ENCODE assay signal across 8 mouse cellular contexts in the genomic region with DNA sequence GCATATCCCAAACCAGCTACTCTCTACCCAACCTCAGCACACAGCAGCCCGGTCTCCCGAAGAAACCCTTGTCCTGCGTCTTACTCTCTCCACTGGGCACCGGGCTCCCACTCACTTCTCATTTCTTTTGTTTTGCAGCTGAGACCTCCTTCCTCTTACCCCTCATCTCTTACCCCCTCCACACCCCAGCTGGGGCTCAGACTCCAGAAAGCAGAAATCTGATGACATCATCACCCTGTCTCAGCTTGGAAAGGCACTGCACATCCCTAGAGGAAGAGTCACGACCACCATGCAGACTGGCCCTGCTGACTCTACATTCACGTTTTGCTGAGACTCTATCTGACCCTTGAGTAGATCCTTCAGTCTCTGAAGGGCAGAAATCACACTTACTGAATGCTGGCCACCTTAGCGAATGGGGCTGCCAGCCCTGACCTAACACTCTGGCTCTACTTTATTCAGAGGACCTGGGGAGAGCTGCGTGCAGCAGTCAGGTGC. TPM values are rescaled to one million over a fixed set of nuclear protein-coding genes. Genes with fewer than 3 reads are reported as not detected.
DNase-seq lines count a peak whose midpoint lies in the region; ATAC-seq and TF ChIP-seq lines count a peak whose summit lies in the region.

No protein-coding gene starts in this region.

- H3K27me3 ChIP-seq in liver, adult 2 months (ENCODE audit: control insufficient read depth, insufficient read depth, low read length) = no peaks in the 10 kb centered on the region
- no peaks in the 10 kb centered on the region for H3K27me3 ChIP-seq in hindbrain, embryonic 16.5 days (replicated peaks; ENCODE audit: control insufficient read depth, insufficient read depth, low read length)
- no peaks in the 10 kb centered on the region; the same call in 1 of the 2 replicates for H3K27me3 ChIP-seq in midbrain, embryonic 13.5 days

- peak; percentile 19 for ATAC-seq in hindbrain, embryonic 16.5 days
- peak; percentile 57 for ATAC-seq in midbrain, embryonic 13.5 days

- no peak for TF ChIP-seq POLR2A in liver, adult 2 months (IDR thresholded peaks at IDR 0.05; ENCODE audit: extremely low read depth, insufficient read depth, low read length)
- TF ChIP-seq POLR2A in brain, embryonic 14.5 days (IDR thresholded peaks at IDR 0.05; ENCODE audit: borderline replicate concordance, extremely low read depth, insufficient read depth, insufficient read length, poor library complexity, severe bottlenecking) = no peak

- peak overlapping the region; percentile 87 for H3K9ac ChIP-seq in liver, adult 2 months (ENCODE audit: low read depth, low read length)
- H3K9ac ChIP-seq in hindbrain, embryonic 16.5 days (ENCODE audit: low read depth, low read length) = peak overlapping the region; percentile 84
- H3K9ac ChIP-seq in midbrain, embryonic 13.5 days (replicated peaks) = peak overlapping the region; percentile 72

- DNase-seq in liver, adult 2 months (ENCODE audit: extremely low read depth, low read depth, low spot score) = no peak
- DNase-seq in liver = no peak
- DNase-seq in brain, embryonic 14.5 days (ENCODE audit: low read depth) = peak; percentile 51
- DNase-seq in gastrocnemius, adult 8-10 months (ENCODE audit: low spot score in 2 of 2) = no peak
- DNase-seq in cerebellum, postnatal 10 days = no peak
- no peak for DNase-seq in ovary, postnatal 10 days (ENCODE audit: low spot score)

- peak overlapping the region; percentile 83 for H3K4me3 ChIP-seq in liver, adult 2 months (ENCODE audit: insufficient read depth, low read depth, low read length)
- peak overlapping the region; percentile 61 for H3K4me3 ChIP-seq in hindbrain, embryonic 16.5 days (ENCODE audit: low read length)
- H3K4me3 ChIP-seq in midbrain, embryonic 13.5 days (replicated peaks) = peak overlapping the region; percentile 53

- WGBS in liver, adult 2 months = 46% methylated on average over 8 of the region's 8 CpGs
- 27% methylated on average over 8 of the region's 8 CpGs for WGBS in hindbrain, embryonic 16.5 days
- WGBS in midbrain, embryonic 13.5 days = 28% methylated on average over 8 of the region's 8 CpGs

- peaks cover 8% of the 10 kb centered on the region; the same call in 1 of the 2 replicates for H3K79me2 ChIP-seq in liver, adult 2 months (ENCODE audit: control insufficient read depth, insufficient read depth, low read length)

- H3K4me2 ChIP-seq in hindbrain, embryonic 16.5 days (ENCODE audit: low read length) = peak overlapping the region; percentile 77
- peak overlapping the region; percentile 62 for H3K4me2 ChIP-seq in midbrain, embryonic 13.5 days (replicated peaks)

- H3K27ac ChIP-seq in liver, adult 2 months (replicated peaks; ENCODE audit: insufficient read depth, low read depth, low read length) = peak overlapping the region; percentile 61
- H3K27ac ChIP-seq in hindbrain, embryonic 16.5 days (ENCODE audit: low read depth, low read length) = peak overlapping the region; percentile 94
- peak overlapping the region; percentile 89 for H3K27ac ChIP-seq in midbrain, embryonic 13.5 days

- H3K4me1 ChIP-seq in liver, adult 2 months (ENCODE audit: control insufficient read depth, insufficient read depth, low read length) = peaks cover 37% of the 10 kb centered on the region
- peaks cover 25% of the 10 kb centered on the region for H3K4me1 ChIP-seq in hindbrain, embryonic 16.5 days (ENCODE audit: control insufficient read depth, insufficient read depth, low read depth, low read length)
- H3K4me1 ChIP-seq in midbrain, embryonic 13.5 days (replicated peaks) = peaks cover 32% of the 10 kb centered on the region

- no peaks in the 10 kb centered on the region for H3K9me3 ChIP-seq in hindbrain, embryonic 16.5 days (ENCODE audit: control insufficient read depth, low read length)
- no peaks in the 10 kb centered on the region for H3K9me3 ChIP-seq in midbrain, embryonic 13.5 days

- H3K36me3 ChIP-seq in liver, adult 2 months (ENCODE audit: control insufficient read depth, insufficient read depth, low read length) = peaks cover 9% of the 10 kb centered on the region; the same call in 1 of the 2 replicates
- H3K36me3 ChIP-seq in hindbrain, embryonic 16.5 days (ENCODE audit: control insufficient read depth, insufficient read depth, low read length) = peaks cover 11% of the 10 kb centered on the region
- H3K36me3 ChIP-seq in midbrain, embryonic 13.5 days = peaks cover 45% of the 10 kb centered on the region

- TF ChIP-seq CTCF in liver, adult 2 months (IDR thresholded peaks at IDR 0.05; ENCODE audit: low read depth, low read length) = no peak
- no peak for TF ChIP-seq CTCF in brain, embryonic 14.5 days (IDR thresholded peaks at IDR 0.05; ENCODE audit: borderline replicate concordance, extremely low read depth, insufficient read depth, insufficient read length)

RNA-seq across cellular contexts. Expression of a gene that starts 0.9 kb away (rescaled TPM):
- total RNA-seq in liver, adult 2 months (2014; rRNA removed) = 3.9 and 5.8 TPM in 2 replicates
- polyA plus RNA-seq in liver, adult 2 months (2012; rRNA removed) = 7.7 and 8.3 TPM in 2 replicates
- polyA plus RNA-seq in brain, embryonic 14.5 days (2012; rRNA removed) = 2.2 and 3.4 TPM in 2 replicates
- polyA plus RNA-seq in hindbrain, embryonic 16.5 days (2015; fragmentation: Nextera tagmentation; extraction: Ambion mirVana) = 3.0 and 4.2 TPM in 2 replicates
- 1.3 and 1.8 TPM in 2 replicates for polyA plus RNA-seq in midbrain, embryonic 13.5 days (2015; fragmentation: Nextera tagmentation; extraction: Ambion mirVana)
- 1 to 10 TPM; 3.4 to 4.5 (median 4.0) TPM for total RNA-seq in gastrocnemius, adult 8-10 months (2022)

RNA-seq across cellular contexts. Expression of a gene that starts 3.0 kb away (rescaled TPM):
- 2.9 and 6.6 TPM in 2 replicates for total RNA-seq in liver, adult 2 months (2014; rRNA removed)
- 4.2 and 4.6 TPM in 2 replicates for polyA plus RNA-seq in liver, adult 2 months (2012; rRNA removed)
- 4.2 and 5.3 TPM in 2 replicates for polyA plus RNA-seq in brain, embryonic 14.5 days (2012; rRNA removed)
- polyA plus RNA-seq in hindbrain, embryonic 16.5 days (2015; fragmentation: Nextera tagmentation; extraction: Ambion mirVana) = 13.5 and 14.5 TPM in 2 replicates
- 2.0 and 3.4 TPM in 2 replicates for polyA plus RNA-seq in midbrain, embryonic 13.5 days (2015; fragmentation: Nextera tagmentation; extraction: Ambion mirVana)
- total RNA-seq in gastrocnemius, adult 8-10 months (2022) = 1 to 10 TPM; 5.7 to 7.6 (median 6.3) TPM

RNA-seq across cellular contexts. Expression of a gene that starts 8.6 kb away (rescaled TPM):
- 26.4 and 40.2 TPM in 2 replicates for total RNA-seq in liver, adult 2 months (2014; rRNA removed)
- polyA plus RNA-seq in liver, adult 2 months (2012; rRNA removed) = 63.7 and 77.7 TPM in 2 replicates
- 31.8 and 38.6 TPM in 2 replicates for polyA plus RNA-seq in brain, embryonic 14.5 days (2012; rRNA removed)
- 84.0 and 86.8 TPM in 2 replicates for polyA plus RNA-seq in hindbrain, embryonic 16.5 days (2015; fragmentation: Nextera tagmentation; extraction: Ambion mirVana)
- 76.2 and 78.3 TPM in 2 replicates for polyA plus RNA-seq in midbrain, embryonic 13.5 days (2015; fragmentation: Nextera tagmentation; extraction: Ambion mirVana)
- total RNA-seq in gastrocnemius, adult 8-10 months (2022) = 10 to 100 TPM; 46.4 to 51.6 (median 50.3) TPM

RNA-seq across cellular contexts. Expression of a gene that starts 37.9 kb away (rescaled TPM):
- 5.6 and 9.0 TPM in 2 replicates for total RNA-seq in liver, adult 2 months (2014; rRNA removed)
- 3.6 and 4.5 TPM in 2 replicates for polyA plus RNA-seq in liver, adult 2 months (2012; rRNA removed)
- 144 and 153 TPM in 2 replicates for polyA plus RNA-seq in brain, embryonic 14.5 days (2012; rRNA removed)
- polyA plus RNA-seq in hindbrain, embryonic 16.5 days (2015; fragmentation: Nextera tagmentation; extraction: Ambion mirVana) = 49.5 and 55.5 TPM in 2 replicates
- polyA plus RNA-seq in midbrain, embryonic 13.5 days (2015; fragmentation: Nextera tagmentation; extraction: Ambion mirVana) = 69.1 and 76.5 TPM in 2 replicates
- 10 to 100 TPM in 2 of 4 experiments, 1 to 10 TPM in 2; 8.3 to 12.8 (median 10.0) TPM for total RNA-seq in gastrocnemius, adult 8-10 months (2022)

RNA-seq across cellular contexts. Expression of a gene that starts 43.2 kb away (rescaled TPM):
- total RNA-seq in liver, adult 2 months (2014; rRNA removed) = 14.8 and 24.8 TPM in 2 replicates
- polyA plus RNA-seq in liver, adult 2 months (2012; rRNA removed) = 166 and 179 TPM in 2 replicates
- polyA plus RNA-seq in brain, embryonic 14.5 days (2012; rRNA removed) = 142 and 148 TPM in 2 replicates
- polyA plus RNA-seq in hindbrain, embryonic 16.5 days (2015; fragmentation: Nextera tagmentation; extraction: Ambion mirVana) = 183 and 225 TPM in 2 replicates
- 128 and 132 TPM in 2 replicates for polyA plus RNA-seq in midbrain, embryonic 13.5 days (2015; fragmentation: Nextera tagmentation; extraction: Ambion mirVana)
- total RNA-seq in gastrocnemius, adult 8-10 months (2022) = 10 to 100 TPM; 78.6 to 91.0 (median 90.1) TPM
